Mouse (Mus musculus) testis, adult 2 months (tissue): Measurements from ENCODE around the gene Gria1. TPM values are rescaled to one million over a fixed set of nuclear protein-coding genes. Genes with fewer than 3 reads are reported as not detected.

ENCODE experiments used
- H3K27ac ChIP-seq: fragments of 200-500 bp; 2 replicates; pipeline ENCODE4 v1.5.1; 2012; ENCODE audit warnings: low read depth, low read length; ENCODE audit not compliant: control insufficient read depth, insufficient read depth
- H3K27me3 ChIP-seq: fragments of 200-500 bp; 2 replicates; pipeline ENCODE4 v1.6.1; 2012; ENCODE audit warnings: mild to moderate bottlenecking, low read length, moderate library complexity; ENCODE audit not compliant: control insufficient read depth, insufficient read depth
- H3K36me3 ChIP-seq: fragments of 200-500 bp; 2 replicates; pipeline ENCODE4 v1.6.1; 2012; ENCODE audit warnings: mild to moderate bottlenecking, low read length; ENCODE audit not compliant: control insufficient read depth, insufficient read depth
- H3K4me1 ChIP-seq: fragments of 200-500 bp; 2 replicates; pipeline ENCODE4 v1.6.1; 2012; ENCODE audit warnings: low read length; ENCODE audit not compliant: control insufficient read depth, insufficient read depth
- H3K4me3 ChIP-seq: fragments of 200-500 bp; 2 replicates; pipeline ENCODE4 v1.5.1; 2012; ENCODE audit warnings: low read depth, mild to moderate bottlenecking, low read length, moderate library complexity, mixed read lengths; ENCODE audit not compliant: control insufficient read depth
- CTCF ChIP-seq: fragments of 200-500 bp; IDR thresholded peaks from 2 replicates; pipeline ENCODE4 v1.5.1; 2012; ENCODE audit warnings: low read depth, mild to moderate bottlenecking, inconsistent platforms, low read length, moderate library complexity; ENCODE audit not compliant: control insufficient read depth, insufficient read depth, insufficient replicate concordance
- POLR2A ChIP-seq: fragments of 200-500 bp; IDR thresholded peaks from 2 replicates; pipeline ENCODE4 v1.6.1; 2012; ENCODE audit warnings: low read depth, mild to moderate bottlenecking, inconsistent platforms, low read length, moderate library complexity; ENCODE audit not compliant: control insufficient read depth
- polyA plus RNA-seq: library from polyadenylated mRNA; depleted of rRNA; stranded (reverse); fragments of >200 nt; gene quantifications from 2 replicates; pipeline ENCODE4 v1.2.3, GENCODE M21; 2012

Gene Gria1
- polyA plus RNA-seq, 1 experiment: 0.31 TPM

- Histone ChIP-seq H3K36me3 (no peaks in the 10 kb centered on the region), H3K4me3 (no peak overlapping the region), H3K4me1 (no peaks in the 10 kb centered on the region), H3K27ac (no peak overlapping the region), H3K27me3 (no peaks in the 10 kb centered on the region)
- TF ChIP-seq CTCF: no peak
- TF ChIP-seq POLR2A: no peak
Observed at GRCm38 (mm10) chr11:57051666-57052562, 40.7 kb downstream of the Gria1 start.

GRCm38 (mm10) chr11:57062441-57062840 lies 51.3 kb downstream of the Gria1 start:
- TF ChIP-seq POLR2A: no peak
- no peak for TF ChIP-seq CTCF
- Histone ChIP-seq H3K27me3 (no peaks in the 10 kb centered on the region), H3K36me3 (no peaks in the 10 kb centered on the region), H3K27ac (no peak overlapping the region), H3K4me3 (no peak overlapping the region), H3K4me1 (no peaks in the 10 kb centered on the region)

GRCm38 (mm10) chr11:57070196-57070901 lies 59.2 kb downstream of the Gria1 start:
- Histone ChIP-seq H3K4me1 (no peaks in the 10 kb centered on the region), H3K4me3 (no peak overlapping the region), H3K27ac (no peak overlapping the region), H3K27me3 (no peaks in the 10 kb centered on the region), H3K36me3 (no peaks in the 10 kb centered on the region)
- no peak for TF ChIP-seq CTCF
- TF ChIP-seq POLR2A: no peak

GRCm38 (mm10) chr11:57072171-57072570 lies 61.0 kb downstream of the Gria1 start:
- H3K27ac ChIP-seq: no peak overlapping the region
- no peak for TF ChIP-seq CTCF
- TF ChIP-seq POLR2A: no peak
- no peak overlapping the region for H3K4me3 ChIP-seq
- H3K36me3 ChIP-seq: no peaks in the 10 kb centered on the region
- no peaks in the 10 kb centered on the region for H3K4me1 ChIP-seq
- no peaks in the 10 kb centered on the region for H3K27me3 ChIP-seq

GRCm38 (mm10) chr11:57079423-57079822 lies 68.2 kb downstream of the Gria1 start:
- Histone ChIP-seq H3K4me1 (no peaks in the 10 kb centered on the region), H3K27ac (no peak overlapping the region), H3K27me3 (no peaks in the 10 kb centered on the region), H3K4me3 (no peak overlapping the region), H3K36me3 (no peaks in the 10 kb centered on the region)
- TF ChIP-seq POLR2A (no peak), CTCF (no peak)

- Histone ChIP-seq H3K27me3 (no peaks in the 10 kb centered on the region), H3K36me3 (no peaks in the 10 kb centered on the region), H3K27ac (no peak overlapping the region), H3K4me1 (no peaks in the 10 kb centered on the region), H3K4me3 (no peak overlapping the region)
- no peak for TF ChIP-seq POLR2A
- TF ChIP-seq CTCF: no peak
Observed at GRCm38 (mm10) chr11:57089527-57089926, 78.3 kb downstream of the Gria1 start.

- Histone ChIP-seq H3K4me1 (no peaks in the 10 kb centered on the region), H3K4me3 (no peak overlapping the region), H3K27ac (no peak overlapping the region), H3K27me3 (no peaks in the 10 kb centered on the region), H3K36me3 (no peaks in the 10 kb centered on the region)
- no peak for TF ChIP-seq POLR2A
- no peak for TF ChIP-seq CTCF
Observed at GRCm38 (mm10) chr11:57090705-57091104, 79.5 kb downstream of the Gria1 start.
